Mouse (Mus musculus) kidney, postnatal 0 days (tissue): ENCODE results near the gene 0610012G03Rik. TPM values are rescaled to one million over a fixed set of nuclear protein-coding genes. Genes with fewer than 3 reads are reported as not detected.

Experiments used
- ATAC-seq: fragments of 200-750 bp; cut with Nextera tagmentation; replicated peaks from 2 replicates; pipeline ENCODE4 v1.8.0; 2017; ENCODE audit warnings: low read depth, moderate number of reproducible peaks, moderate TSS enrichment, moderate library complexity; ENCODE audit not compliant: low FRiP score
- DNase-seq: peaks from one replicate; pipeline ENCODE4 v3.0.0-alpha.2; 2016; ENCODE audit warnings: low spot score
- H3K27ac ChIP-seq: fragments of 300-500 bp; sonication (generic); 2 replicates; pipeline ENCODE4 v1.5.1; 2014; ENCODE audit warnings: mild to moderate bottlenecking
- H3K27me3 ChIP-seq: fragments of 300-500 bp; sonication (generic); 2 replicates; pipeline ENCODE4 v1.6.1; 2014; ENCODE audit warnings: low read length, mixed read lengths; ENCODE audit not compliant: insufficient read depth
- H3K36me3 ChIP-seq: fragments of 300-500 bp; sonication (generic); 2 replicates; pipeline ENCODE4 v1.6.1; 2014; ENCODE audit warnings: low read length, mixed read lengths; ENCODE audit not compliant: insufficient read depth
- H3K4me1 ChIP-seq: fragments of 300-500 bp; sonication (generic); replicated peaks from 2 replicates; pipeline ENCODE4 v1.6.1; 2014; ENCODE audit warnings: antibody characterized with exemption, low read length, mixed read lengths; ENCODE audit not compliant: insufficient read depth
- H3K4me2 ChIP-seq: fragments of 300-500 bp; sonication (generic); 2 replicates; pipeline ENCODE4 v1.6.1; 2014; ENCODE audit warnings: mild to moderate bottlenecking, low read length, moderate library complexity, mixed read lengths
- H3K4me3 ChIP-seq: fragments of 300-500 bp; sonication (generic); replicated peaks from 2 replicates; pipeline ENCODE4 v1.5.1; 2014; ENCODE audit warnings: low read depth, low read length
- H3K9ac ChIP-seq: fragments of 300-500 bp; sonication (generic); 2 replicates; pipeline ENCODE4 v1.6.1; 2014; ENCODE audit warnings: low read depth, low read length
- H3K9me3 ChIP-seq: fragments of 300-500 bp; sonication (generic); replicated peaks from 2 replicates; pipeline ENCODE4 v1.6.1; 2016; ENCODE audit warnings: low read length, inconsistent platforms, mixed read lengths
- CTCF ChIP-seq: IDR thresholded peaks from 2 replicates; pipeline ENCODE4 v1.5.1; 2016; ENCODE audit warnings: antibody characterized with exemption, low read depth, mild to moderate bottlenecking, moderate library complexity
- WGBS: fragments of 180-500 bp; shearing (Covaris S2); extraction: QIAGEN DNeasy Blood & Tissue Kit; methylation state at CpG from one replicate; pipeline ENCODE4 v1.1.7; 2014; 5-methylcytosine and 5-hydroxymethylcytosine counted together
- polyA plus RNA-seq: library from polyadenylated mRNA; unstranded; fragments of >200 nt; fragmentation: Nextera tagmentation; extraction: Ambion mirVana; gene quantifications from 2 replicates; pipeline ENCODE4 v1.2.1, GENCODE M21; 2015

Gene 0610012G03Rik
- polyA plus RNA-seq, 1 experiment from 2014 or later, result 140 TPM

DNA sequence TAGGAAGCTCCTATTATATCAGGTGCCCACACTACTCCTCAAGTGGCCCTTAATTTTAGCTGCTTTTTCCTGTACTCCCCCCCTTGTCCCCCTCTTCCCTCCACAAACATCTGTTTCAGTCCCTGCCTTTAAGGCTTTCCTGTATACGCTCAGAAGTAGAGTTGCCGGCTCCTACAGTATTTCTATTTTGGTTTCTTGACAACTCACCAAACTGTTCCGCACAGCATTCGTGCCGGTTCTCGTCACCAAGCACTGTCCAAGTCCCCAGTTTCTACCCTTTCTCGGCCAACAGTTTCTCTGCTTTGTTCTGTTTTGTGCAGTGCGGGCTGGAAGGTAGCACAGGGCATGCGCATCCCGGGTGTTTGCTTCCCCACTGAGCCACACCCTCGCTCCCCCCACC is 39.3 kb downstream of the 0610012G03Rik start:
- Histone ChIP-seq H3K9ac (no peak overlapping the region), H3K27me3 (no peaks in the 10 kb centered on the region), H3K4me3 (no peak overlapping the region), H3K4me1 (no peaks in the 10 kb centered on the region), H3K27ac (no peak overlapping the region), H3K4me2 (no peak overlapping the region), H3K36me3 (no peaks in the 10 kb centered on the region), H3K9me3 (no peaks in the 10 kb centered on the region)
- no peak for TF ChIP-seq CTCF
- DNase-seq (no peak), ATAC-seq (no peak)
- 71% methylated on average over 11 of the region's 11 CpGs for whole genome bisulfite sequencing

DNA sequence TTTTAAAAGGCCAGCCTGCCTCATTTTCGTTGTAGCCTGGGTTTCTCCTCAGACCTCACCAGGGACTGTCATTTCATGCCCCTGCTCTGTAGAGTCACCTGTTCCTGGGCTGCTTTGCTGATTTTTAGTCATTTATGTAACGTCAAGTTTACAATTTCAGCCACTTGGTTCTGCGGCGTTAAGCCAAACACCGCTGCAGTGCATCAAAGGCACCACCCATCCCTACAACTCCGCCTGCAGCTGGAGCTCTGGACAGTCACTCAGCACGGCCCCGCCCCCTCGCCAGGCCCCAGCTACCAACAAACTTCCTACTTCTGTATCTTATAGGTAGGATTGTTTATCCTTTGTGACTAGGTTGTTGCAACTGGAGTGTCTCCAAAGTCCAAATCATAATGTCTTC is 41.4 kb downstream of the 0610012G03Rik start:
- Histone ChIP-seq H3K36me3 (no peaks in the 10 kb centered on the region), H3K27me3 (no peaks in the 10 kb centered on the region), H3K9me3 (no peaks in the 10 kb centered on the region), H3K27ac (no peak overlapping the region), H3K4me2 (peak overlapping the region; percentile 49), H3K4me1 (no peaks in the 10 kb centered on the region), H3K4me3 (peak overlapping the region; percentile 11; the same call in 1 of the 2 replicates), H3K9ac (0 out of 2 replicates have a peak overlapping the region, but pooled peaks have one; percentile 24)
- peak; percentile 56 for DNase-seq
- no peak for TF ChIP-seq CTCF
- ATAC-seq, result peak; percentile 80
- 6% methylated on average over 9 of the region's 9 CpGs for WGBS

DNA sequence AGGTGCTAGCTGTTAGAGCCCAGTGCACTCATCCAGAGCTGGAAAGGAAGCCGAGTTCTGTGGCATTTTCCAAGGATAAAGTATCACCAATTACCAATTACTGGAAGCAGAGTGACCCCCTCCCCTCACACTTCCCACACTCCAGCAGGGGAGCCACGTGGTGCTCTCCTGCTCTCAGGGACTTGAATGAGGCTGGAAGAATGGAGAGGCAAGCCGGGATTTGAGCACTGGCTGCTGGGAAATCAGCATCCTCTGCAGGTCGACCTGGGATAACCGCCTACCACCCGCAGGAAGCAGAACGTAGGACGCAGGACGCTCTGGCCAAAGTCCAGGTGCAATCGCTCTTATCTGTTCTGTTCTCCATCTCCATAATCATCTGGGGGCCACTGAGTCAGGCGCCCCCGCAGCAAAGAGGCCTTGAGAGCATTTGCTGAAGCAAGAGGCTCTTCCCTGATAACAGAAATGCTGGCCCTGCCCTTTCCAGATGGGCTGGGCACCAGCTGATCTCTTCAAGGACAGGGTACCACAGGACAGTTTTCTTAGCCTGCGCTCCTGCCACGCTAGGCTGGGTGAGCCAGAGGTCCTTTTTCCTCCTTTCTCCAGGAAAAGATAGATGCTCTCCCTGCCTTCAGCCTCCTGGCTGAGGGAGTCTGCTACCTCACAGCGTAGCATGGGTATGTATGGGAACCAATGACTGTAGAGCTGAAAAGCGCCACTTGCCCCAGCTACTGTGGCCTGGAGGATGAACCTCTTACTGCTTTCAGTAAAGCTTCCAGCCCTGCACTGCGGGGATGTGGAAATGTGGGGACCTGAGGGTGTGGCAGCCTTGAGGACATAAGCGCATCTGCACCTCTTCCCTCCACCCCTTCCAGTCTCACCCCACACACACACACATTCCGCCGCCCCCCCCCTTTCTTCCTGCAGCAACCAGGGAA is 42.1 kb downstream of the 0610012G03Rik start:
- Histone ChIP-seq H3K27ac (no peak overlapping the region), H3K27me3 (no peaks in the 10 kb centered on the region), H3K36me3 (no peaks in the 10 kb centered on the region), H3K9ac (0 out of 2 replicates have a peak overlapping the region, but pooled peaks have one; percentile 24), H3K9me3 (no peaks in the 10 kb centered on the region), H3K4me1 (no peaks in the 10 kb centered on the region), H3K4me2 (peak overlapping the region; percentile 49), H3K4me3 (peak overlapping the region; percentile 11; the same call in 1 of the 2 replicates)
- 34% methylated on average over 20 of the region's 20 CpGs for WGBS
- DNase-seq (no peak), ATAC-seq (0 out of 2 replicates have a peak, but pooled peaks have one; percentile 25)
- TF ChIP-seq CTCF, result no peak

DNA sequence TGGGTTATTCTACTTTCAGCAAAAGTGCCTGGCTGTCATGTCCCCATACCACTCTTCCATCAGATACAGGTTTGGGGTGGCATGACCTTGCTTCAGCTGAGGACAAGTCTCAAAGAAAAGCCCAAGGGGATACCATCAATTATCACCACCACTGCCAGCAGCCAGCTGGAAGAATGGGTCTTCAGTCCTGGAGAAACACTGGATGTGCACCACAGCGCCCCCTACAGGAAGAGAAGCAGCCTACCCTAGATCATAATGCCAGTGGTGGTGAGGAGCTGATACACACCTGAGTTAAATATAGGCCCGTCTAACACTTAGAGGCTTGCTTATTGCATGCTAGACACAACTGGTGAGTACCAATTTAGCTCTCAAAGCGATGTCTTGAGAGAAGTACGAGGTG is 43.0 kb downstream of the 0610012G03Rik start:
- Histone ChIP-seq H3K4me2 (no peak overlapping the region), H3K9ac (no peak overlapping the region), H3K36me3 (no peaks in the 10 kb centered on the region), H3K4me1 (no peaks in the 10 kb centered on the region), H3K4me3 (no peak overlapping the region), H3K27ac (no peak overlapping the region), H3K27me3 (no peaks in the 10 kb centered on the region), H3K9me3 (no peaks in the 10 kb centered on the region; the same call in 1 of the 2 replicates)
- DNase-seq (no peak), ATAC-seq (no peak)
- WGBS, result 72% methylated on average over 4 of the region's 4 CpGs
- TF ChIP-seq CTCF, result peak; percentile 38

DNA sequence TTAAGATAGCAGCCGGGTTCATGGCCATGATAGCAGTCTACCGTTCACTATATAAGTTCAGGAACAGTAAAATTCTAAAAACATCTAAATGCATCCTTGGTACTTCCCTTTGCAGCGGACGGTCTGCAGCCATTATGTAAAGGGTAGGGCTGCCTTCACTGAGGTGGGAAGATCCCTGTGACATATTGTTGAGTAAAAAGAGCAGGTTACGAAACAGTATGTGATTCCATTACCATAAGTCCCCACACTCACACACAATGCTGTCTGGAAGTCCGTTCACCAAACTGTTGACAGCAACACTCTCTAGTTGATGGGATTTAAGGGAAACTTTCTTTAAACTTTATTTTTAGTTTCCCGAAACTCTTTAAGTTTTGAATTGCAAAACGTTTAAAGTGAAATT is 45.1 kb downstream of the 0610012G03Rik start:
- Histone ChIP-seq H3K4me3 (no peak overlapping the region), H3K27me3 (no peaks in the 10 kb centered on the region), H3K4me2 (no peak overlapping the region), H3K36me3 (no peaks in the 10 kb centered on the region), H3K9ac (no peak overlapping the region), H3K9me3 (no peaks in the 10 kb centered on the region; the same call in 1 of the 2 replicates), H3K27ac (no peak overlapping the region), H3K4me1 (no peaks in the 10 kb centered on the region)
- ATAC-seq (no peak), DNase-seq (no peak)
- no peak for TF ChIP-seq CTCF
- WGBS, result 87% methylated on average over 8 of the region's 8 CpGs

DNA sequence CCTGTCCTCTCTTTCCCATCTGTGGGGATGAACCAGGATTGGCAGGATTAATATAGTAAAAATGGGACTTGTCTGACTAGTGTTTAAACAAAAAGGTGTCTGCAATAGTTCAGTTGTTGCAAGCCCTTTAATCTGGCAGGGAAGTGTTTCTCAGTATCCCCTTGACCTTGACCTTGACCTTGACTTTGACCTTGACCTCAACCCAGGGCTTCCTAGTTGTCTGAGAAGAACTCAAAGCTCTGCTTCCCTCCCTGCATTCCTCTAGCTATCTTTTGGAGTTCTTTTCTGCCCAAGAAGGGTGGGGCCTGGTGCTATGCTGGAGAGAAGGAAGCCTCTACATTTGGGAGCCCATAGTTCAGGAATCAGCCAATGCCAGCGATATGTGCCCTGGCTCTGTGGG is 46.4 kb downstream of the 0610012G03Rik start:
- no peak for ATAC-seq
- no peaks in the 10 kb centered on the region for H3K36me3 ChIP-seq
- no peak overlapping the region for H3K9ac ChIP-seq
- no peak overlapping the region for H3K27ac ChIP-seq
- H3K9me3 ChIP-seq, result no peaks in the 10 kb centered on the region; the same call in 1 of the 2 replicates
- H3K27me3 ChIP-seq, result no peaks in the 10 kb centered on the region
- H3K4me2 ChIP-seq, result no peak overlapping the region
- TF ChIP-seq CTCF, result no peak
- 85% methylated on average over 1 of the region's 1 CpGs for WGBS
- 0 out of 2 replicates have a peak, but pooled peaks cover 2% of the 10 kb centered on the region for H3K4me1 ChIP-seq
- H3K4me3 ChIP-seq, result no peak overlapping the region
- DNase-seq, result no peak
